Mouse (Mus musculus): ENCODE results near the gene Defa20.
"Not testable (repeated sequence)": the region's sequence is repeated elsewhere in the genome, so short reads cannot be mapped to it uniquely, and the experiment has no call there.

Defa20 gene

DNA sequence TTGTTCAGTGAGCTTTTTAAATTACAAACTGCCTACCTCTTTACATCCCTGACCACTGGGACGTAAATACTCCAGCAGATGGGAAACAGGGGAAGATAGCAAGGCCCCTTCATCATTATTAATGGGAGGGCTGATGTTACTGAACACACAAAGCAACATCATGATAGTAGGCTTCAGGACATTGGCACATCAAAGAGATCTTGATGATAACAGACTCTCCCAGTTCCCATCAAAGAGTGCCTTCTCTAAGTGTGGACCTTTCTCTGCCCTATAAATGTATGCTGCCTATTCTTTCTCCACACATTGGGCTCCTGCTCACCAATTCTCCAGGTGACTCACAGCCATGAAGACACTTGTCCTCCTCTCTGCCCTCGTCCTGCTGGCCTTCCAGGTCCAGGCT lies at the start of gene Defa20:
Gene Defa20, plus strand, starts transcription at position 301 of the 400 bp plus-strand sequence.
- DNase-seq (ENCODE audit: low spot score), result not testable (repeated sequence)

DNA sequence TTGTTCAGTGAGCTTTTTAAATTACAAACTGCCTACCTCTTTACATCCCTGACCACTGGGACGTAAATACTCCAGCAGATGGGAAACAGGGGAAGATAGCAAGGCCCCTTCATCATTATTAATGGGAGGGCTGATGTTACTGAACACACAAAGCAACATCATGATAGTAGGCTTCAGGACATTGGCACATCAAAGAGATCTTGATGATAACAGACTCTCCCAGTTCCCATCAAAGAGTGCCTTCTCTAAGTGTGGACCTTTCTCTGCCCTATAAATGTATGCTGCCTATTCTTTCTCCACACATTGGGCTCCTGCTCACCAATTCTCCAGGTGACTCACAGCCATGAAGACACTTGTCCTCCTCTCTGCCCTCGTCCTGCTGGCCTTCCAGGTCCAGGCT lies 19.7 kb downstream of the Defa20 start, which contains the start of gene Defa32:
Gene Defa32, plus strand, starts transcription at position 301 of the 400 bp plus-strand sequence.
- DNase-seq (ENCODE audit: low spot score), result not testable (repeated sequence)
